Mouse (Mus musculus): Measurements from ENCODE around the gene H2-Aa.

DNA sequence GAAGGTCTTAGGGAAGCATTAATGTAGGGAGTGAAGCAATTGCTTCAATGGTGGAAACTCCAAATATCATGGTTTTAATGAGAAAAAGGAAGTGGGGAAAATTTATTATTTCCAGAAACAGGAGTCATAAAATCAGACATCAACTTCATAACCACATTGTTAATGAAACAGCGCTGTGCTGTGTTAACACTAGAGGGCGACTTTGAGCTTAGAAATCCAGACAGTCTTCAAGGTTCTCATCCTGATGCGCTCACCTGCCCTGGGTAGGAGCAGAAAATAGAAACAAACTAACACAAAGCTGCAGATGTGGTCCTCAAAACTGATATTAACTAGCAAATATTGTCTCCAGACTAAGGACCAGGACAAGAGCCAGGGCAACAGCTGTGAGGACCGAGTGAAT is 37.7 kb downstream of the H2-Aa start:
- TF ChIP-seq CTCF (IDR thresholded peaks at IDR 0.05 in 2 of 3, conservative IDR thresholded peaks at IDR 0.05 in 1 of 3; ENCODE audit: control insufficient read depth in 1 of 3, insufficient read depth in 1 of 3, low read depth in 2 of 3, low read length in 3 of 3, poor library complexity in 1 of 3, severe bottlenecking in 1 of 3) = peak; percentile 40 to 85 (median 67)
- no peak for TF ChIP-seq UBTF (IDR thresholded peaks at IDR 0.05; ENCODE audit: borderline replicate concordance, insufficient read depth, low read depth, low read length)

Measured in MEL (cell line).